Mouse (Mus musculus): Measurements from ENCODE around the gene Ptprf.
A peak's percentile ranks its signal among the peaks of the same experiment; 100 is the strongest.

GRCm38 (mm10) chr4:118336658-118337057 lies 45.5 kb upstream of the Ptprf start:
- TF ChIP-seq CTCF (IDR thresholded peaks at IDR 0.05) (peak; percentile 75), EP300 (IDR thresholded peaks at IDR 0.05) (no peak)

Data from lung, postnatal 0 days (tissue).